Mouse (Mus musculus) olfactory bulb, adult 2 months (tissue): ENCODE results near the gene Fam53b.

ENCODE experiments used
- CTCF ChIP-seq: fragments of 200-500 bp; IDR thresholded peaks from 2 replicates; pipeline ENCODE4 v1.5.1; 2012; ENCODE audit warnings: low read depth, mild to moderate bottlenecking, low read length, moderate library complexity; ENCODE audit not compliant: insufficient read depth
- POLR2A ChIP-seq: fragments of 200-500 bp; IDR thresholded peaks from 2 replicates; pipeline ENCODE4 v1.6.1; 2012; ENCODE audit warnings: mild to moderate bottlenecking, low read depth, low read length, moderate library complexity; ENCODE audit not compliant: insufficient read depth

DNA sequence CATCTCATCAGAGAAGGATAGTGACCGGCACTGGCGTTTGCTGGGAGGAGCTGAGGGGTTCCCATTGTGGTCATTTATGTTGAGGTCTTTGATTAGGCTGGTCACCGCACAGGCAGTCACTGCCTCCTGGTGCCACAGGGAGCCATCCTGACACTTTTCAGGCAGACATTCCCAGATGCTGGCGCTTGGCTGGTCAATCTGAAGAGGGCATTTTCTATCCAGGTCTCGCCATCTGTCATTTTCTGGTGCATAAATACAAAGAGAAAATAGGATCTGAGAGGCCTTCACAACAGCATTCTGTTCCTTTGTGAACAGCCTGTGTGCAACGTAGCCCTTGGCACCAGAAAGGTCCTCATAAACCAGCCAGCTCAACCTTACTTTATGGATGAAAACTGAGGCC lies 53.8 kb downstream of the Fam53b start:
- no peak for TF ChIP-seq POLR2A
- TF ChIP-seq CTCF = no peak
